Mouse (Mus musculus) right cerebral cortex, adult 18-20 months (tissue): ENCODE data around the gene Irf6.

Experiments used
- DNase-seq: peaks from one replicate; pipeline ENCODE4 v3.0.0; 2022; ENCODE audit warnings: mixed read lengths

Irf6 gene

DNA sequence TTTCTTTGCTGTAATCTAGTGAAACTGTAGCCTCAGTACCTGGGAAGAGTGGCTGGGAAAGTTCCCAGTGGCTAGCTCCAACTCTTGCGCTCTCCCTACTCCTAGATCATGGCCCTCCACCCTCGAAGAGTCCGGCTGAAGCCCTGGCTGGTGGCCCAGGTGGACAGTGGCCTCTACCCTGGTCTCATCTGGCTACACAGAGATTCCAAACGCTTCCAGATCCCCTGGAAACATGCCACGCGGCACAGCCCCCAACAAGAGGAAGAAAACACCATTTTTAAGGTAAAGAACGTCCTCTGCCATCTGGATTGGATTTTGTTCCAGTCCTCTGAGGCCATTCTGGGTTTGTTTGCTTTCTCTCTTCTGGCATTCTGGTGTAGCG, 4.2 kb downstream of the Irf6 start:
- no peak for DNase-seq

DNA sequence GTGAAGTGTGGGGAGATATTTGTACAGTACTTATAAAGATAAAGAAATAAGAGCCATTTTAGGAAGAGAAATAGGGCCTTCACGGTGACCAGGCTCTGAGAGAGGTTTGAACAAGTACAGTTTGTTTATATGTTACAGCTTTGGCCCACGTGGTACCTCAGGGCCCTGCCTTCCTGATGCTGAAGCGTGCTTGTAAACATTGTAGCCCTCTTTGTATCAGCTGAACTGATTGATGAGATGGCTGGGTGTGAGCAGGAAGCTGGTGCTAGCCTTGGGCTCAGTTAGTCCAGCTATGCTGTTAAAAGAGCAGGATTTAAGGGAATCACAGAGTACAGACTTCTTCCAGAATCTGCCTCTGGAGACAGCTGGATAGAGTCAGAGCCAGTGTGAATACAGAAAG, 6.3 kb downstream of the Irf6 start:
- DNase-seq: no peak

DNA sequence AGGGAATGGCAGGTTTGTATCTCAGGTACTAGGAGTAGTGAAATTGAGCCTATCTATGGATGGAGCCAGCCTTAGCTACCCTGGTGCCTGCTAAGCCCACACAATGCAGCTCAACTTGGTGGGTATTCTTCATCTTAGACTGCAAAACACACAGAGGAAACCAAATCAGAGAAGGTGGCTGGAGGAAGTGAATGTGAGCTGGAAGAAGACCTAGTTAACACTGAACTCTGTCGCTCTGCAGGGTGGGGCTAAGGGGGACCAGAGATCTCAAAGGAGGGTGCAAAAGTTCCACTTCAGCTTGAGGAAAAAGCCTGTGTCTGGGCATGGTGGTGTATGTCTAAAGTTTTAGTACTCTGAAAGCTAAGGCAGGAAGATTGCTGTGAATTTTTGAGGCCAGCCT, 6.7 kb downstream of the Irf6 start:
- DNase-seq: no peak

DNA sequence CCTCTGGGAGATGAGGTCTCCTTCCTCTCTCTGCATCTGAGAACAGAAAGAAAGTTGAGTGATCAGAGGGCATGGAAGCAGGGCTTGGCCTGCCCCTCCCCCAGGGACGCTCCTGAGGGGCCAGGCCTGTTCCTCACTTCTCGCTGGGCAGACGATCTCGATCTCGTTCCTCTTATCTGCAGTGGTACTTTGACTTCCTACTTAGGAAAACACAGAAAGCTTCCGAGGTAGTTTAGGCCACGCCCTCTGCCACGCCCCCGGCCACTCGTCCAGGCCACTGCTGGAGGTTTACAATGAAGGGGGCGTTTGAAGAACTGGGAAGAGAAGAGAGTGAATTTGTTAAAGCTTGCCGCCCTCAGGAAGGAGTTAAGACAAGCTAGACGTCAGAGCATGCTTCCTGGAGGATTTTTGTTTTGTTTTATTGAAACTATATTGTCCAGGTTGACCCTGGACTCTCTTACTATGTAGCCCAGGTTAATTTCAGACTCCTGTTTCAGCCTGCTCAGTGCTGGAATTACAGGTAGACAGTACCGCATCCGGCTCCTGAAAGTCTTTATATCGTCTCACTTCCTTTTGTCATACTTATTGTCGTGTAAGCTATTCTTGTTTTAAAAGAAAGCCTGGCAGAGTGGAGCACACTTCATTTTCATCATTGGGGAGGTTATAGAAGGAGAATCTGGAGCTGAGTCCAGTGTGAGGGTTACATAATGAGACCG, 7.6 kb downstream of the Irf6 start:
- DNase-seq: no peak

DNA sequence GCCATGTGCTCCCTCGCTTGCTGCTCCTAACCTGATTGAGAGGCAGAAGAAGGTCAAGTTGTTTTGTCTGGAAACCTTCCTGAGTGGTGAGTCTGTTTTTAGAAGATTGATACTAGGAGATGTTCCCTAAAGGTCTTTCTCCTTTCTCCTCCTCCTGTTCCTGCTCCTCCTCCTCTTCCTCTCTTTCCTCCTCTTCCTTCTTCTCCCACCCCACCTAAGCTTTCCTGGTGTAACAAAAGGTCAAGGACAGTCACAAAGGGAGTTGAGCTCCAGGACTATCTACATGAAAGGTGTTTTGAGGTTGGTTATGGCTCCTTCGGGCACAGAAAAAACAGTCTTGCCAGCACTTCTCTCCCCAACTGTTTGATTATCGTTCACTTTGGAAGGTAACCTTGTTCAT, 14.8 kb downstream of the Irf6 start, which contains the start of gene A130010J15Rik:
Gene A130010J15Rik, plus strand, starts transcription at position 301 of the 400 bp plus-strand sequence.
- DNase-seq: no peak

DNA sequence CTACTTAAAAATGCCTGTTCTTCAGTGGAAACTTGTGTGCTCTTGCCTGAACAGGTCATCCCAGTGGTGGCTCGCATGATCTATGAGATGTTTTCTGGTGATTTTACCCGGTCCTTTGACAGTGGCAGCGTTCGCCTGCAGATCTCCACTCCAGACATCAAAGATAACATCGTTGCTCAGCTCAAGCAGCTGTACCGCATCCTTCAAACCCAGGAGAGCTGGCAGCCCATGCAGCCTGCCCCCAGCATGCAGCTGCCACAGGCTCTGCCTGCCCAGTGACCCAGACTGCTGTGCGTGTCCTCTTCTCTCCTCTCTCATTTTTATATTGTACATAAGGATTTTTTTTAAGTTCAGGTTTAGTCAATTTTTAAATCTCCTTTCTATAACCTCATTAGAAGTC, 16.3 kb downstream of the Irf6 start:
- DNase-seq: no peak

DNA sequence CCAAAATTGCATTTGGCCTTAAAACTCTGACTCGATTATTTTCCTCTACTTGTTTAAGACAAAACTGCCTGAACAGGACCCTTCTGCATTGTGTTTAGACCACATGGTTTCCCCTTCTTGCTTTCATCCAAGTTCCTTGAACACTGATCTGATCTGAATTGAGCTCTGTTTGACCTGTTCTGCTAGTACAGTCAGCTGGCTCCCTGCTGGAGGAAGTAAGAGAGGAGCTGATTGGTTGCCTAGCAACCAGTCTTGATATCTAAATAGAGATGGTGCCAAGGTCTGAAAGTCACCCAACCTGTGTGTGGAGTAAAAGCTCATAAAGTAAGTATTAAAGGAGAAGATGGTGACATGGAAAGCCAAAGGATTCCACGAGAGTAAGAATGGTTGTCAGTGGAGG, 16.9 kb downstream of the Irf6 start:
- DNase-seq: no peak

DNA sequence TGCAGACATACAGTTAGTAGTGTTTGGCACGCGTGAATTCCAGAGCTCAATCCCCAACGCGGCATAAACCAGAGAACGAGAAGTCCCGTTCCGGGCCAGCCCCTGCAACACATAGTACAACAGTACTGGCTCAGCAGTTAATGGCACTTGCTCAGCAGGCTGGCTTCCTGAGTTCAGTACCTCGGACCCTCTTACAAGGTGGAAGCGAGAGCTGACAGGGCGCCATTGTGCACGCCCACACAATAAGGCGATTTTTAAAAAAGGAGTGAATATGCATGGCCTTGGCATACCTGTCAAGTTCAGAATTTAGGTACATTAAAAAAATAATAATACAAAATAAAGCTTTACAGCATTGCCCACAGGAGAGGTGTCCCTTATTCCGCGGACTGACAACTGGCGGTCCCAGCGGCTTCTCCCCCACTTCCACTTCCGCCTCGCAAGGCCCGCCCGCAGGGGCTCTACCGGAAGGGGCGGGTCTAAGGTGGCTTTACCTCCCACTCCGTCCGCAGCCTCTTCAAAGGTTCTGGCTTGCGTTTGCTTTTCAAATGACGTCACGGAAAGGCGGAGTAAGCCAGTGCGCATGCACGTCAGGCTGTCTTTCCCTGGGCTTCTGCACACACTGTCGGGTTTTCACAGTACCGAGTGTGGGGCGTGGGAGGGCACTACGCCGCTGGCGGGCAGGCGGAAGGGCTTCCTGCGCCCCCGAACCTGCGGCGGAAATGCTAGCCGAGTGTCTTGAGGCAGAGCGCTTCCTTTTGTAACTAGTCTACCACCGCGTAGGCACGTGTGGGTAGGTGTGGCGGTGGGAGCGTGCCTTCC, 20.3 kb downstream of the Irf6 start:
- DNase-seq: peak; percentile 98

DNA sequence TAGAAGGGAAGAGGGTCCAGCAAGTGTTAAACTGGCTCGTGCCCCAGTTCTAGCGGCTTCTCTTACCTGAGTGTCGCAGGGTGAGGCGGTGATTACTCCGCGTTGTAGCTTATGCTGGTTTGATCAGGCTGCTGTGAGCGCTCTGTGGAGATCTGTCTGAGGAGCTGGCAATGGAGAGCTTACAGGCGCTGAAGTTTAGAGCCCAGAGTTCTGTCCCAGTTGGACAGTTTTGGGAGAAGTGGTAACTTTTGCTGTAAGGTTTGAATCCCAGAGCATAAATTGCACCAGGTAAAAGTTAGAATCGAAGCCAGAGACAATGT, 20.9 kb downstream of the Irf6 start:
- no peak for DNase-seq

DNA sequence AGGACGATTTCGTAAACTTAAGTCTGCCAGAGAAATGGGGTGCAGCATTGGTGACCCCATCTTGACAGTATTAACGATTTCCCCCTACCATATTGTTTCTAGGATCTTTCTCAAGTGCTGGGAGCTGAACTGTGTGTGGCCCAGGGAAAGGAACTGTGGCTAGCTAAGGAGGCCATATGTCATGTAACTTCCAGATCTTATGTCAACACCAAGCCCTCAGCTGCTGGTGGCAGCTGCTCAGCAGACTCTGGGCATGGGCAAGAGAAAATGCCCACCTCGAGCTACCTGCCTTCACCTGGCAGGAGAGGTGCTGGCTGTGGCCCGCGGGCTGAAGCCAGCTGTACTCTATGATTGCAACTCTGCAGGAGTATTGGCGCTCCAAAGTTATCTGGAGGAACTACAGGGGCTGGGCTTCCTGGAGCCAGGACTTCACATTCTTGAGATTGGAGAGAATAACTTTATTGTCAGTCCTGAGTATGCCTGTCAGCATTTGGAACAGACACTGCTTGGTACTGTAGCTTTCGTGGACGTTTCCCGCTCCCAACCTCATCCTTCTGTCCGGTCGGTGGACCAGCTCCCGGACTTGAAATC, 21.3 kb downstream of the Irf6 start:
- no peak for DNase-seq

DNA sequence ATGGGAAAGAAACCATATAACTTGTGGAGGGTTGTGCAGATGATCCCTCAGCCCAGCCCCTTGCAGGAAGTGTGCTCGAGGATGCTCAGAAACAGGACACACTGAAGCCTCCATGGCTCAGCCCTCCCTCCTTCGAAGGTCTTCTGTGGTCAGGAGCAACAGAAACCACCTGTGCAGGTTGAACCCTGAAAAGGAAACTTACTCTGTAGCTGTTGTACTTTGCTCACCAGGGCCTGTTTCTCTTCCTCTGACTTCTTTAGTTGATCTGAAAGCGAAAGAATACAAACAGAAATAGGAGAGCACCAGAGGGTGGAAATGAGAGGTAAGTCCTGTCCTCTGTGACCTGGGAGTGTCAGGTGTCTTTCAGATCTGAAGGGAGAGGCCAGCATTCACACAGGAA, 28.2 kb downstream of the Irf6 start:
- DNase-seq: no peak

DNA sequence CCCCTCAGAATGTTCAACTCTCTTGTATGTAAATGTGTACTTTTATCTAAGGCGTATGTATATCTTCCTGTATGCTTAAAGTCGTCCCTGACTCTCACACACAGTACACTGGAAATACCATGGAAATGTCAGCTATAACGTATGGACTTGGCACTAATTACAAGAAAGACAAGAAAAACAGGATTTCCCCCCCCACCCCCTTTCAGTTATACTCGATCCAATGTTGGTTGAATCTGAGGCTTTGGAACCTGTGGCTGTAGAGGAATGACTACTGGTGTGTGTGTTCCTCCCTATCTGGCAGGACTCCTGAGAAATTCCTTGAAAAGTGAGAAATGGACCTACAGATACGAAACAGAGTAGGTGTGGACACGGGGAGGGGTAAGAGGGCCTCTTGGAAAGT, 35.3 kb downstream of the Irf6 start:
- no peak for DNase-seq

DNA sequence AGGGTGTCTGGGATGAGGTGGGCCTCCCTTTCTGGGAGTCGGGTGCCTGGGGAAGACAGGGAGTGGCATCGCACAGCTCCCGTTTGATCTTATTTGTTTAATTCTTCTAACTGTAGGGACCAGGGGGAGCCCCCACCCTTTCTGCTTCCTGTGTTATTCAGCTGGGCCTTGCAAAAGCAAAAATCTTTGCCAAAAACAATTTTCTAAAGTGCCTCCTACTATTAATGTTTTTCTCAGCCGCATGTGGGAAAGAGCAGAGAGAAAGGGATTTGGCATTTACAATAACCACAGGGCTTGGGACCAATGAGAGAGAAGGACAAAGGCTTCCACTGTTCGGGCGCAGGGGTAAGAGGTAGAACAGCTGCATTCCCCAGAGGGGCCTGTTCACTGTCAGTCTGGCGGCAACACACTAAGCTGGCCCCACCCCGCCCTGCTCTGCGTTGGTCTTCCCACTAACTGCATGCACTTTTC, 36.3 kb downstream of the Irf6 start:
- DNase-seq: peak; percentile 28

DNA sequence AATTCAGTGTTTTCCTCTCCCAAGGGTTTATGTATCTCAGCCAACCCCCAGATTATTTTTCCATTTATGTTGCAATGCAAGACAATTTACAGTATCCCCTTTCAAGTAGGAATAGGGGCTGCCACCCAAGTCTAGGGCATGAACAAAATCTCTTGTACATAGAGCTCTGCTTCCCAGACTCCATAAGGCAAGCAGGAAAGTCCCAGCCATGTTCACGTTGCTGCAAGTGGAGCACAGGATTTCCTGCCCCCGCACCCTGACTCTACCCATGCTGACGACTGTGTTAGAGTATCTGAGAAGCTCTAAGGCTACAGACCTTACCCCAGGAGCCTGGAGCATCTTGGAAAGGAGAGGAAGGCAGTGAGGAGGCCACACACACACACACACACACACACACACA, 36.9 kb downstream of the Irf6 start:
- no peak for DNase-seq

DNA sequence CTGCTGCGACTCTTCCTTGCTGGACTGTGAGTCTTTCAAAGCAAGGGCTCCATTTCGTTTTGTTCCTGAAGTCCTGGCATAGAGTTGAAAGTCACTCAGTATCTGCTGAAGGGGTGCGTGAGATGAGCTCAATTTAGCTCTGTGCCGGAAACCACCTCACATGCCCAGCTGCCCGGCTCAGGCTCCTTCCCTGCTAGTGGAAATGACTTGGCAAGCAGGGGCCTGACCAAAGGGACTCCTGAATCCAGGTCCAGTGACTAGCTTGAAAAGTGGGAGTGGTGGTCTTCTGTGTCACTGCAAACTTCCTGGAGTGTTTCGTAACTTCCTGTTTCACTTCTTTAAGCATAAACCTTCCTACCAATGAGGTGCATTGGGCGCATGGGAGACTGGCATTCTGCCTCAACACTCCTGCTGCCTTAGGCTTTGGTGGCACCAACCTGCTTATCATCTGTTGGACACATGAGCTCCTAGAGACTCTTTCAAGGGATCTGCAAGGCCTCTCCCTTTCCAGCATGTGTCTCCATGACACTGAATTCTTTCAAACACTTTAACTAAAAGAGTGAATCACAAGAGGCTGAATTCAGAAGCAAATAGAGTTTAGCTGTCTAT, 38.9 kb downstream of the Irf6 start:
- DNase-seq: no peak

DNA sequence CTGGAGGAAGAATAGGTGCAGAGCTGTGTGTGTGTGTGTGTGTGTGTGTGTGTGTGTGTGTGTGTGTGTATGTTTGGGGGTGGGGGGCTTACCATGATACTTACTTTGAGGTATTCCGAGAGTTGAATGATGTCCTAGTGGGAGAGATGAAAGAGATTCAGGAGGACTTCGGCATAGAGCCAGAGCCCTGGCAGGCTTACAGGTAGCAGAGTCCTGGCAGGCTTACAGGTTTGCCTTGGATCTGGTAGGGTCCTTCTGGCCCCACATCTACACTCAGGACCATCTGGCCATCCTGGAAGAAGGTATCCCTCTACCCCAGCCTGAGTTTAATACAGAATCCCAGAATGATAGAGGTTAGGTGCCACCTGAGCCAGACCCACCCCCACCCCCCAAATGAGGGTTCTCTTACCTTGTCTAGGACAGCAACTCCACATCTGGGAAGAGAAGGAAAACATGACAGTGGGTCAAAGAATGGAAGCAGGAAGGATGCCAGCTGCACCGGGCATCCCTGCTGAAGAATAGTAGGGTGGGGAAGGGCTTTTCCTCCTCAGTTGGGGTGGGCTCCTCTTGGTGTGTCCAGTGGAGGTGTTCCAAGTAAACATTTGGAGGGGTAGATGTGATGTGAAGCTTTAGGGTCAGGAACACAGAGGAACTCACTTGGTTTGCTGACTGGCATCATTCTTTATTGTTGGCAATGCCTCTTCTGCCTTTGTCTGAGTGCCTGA, 41.7 kb downstream of the Irf6 start:
- DNase-seq: no peak

DNA sequence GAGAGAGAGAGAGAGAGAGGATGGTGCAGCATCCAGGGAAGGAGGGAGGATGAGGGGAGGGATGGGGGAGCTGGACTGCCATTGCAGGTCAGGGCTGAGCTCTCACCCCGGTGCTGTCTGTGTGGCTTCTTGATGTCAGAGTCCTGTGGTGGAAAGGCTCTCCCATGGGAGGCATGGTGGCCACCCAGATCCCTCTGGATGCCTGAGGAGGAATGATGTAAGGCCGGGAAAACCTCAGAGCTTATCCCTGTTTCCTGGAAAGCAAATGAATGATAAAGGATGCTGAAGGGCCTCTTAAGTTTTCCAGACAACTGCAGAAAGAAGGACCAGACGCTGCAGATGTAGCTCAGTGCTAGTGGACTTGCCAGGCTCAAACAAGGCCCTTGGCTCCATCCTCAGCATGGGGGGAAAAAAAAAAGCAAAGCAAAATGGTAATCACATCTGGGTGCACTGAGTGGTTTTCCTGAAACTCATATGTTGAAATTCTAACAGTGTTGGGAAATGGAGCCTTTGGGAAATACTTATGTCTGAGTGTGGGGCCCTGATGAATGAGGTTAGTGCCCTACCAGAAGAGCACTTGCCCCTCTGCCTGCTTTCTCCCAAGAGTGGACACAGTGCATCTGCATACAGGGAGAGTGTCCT, 42.4 kb downstream of the Irf6 start:
- DNase-seq: no peak

DNA sequence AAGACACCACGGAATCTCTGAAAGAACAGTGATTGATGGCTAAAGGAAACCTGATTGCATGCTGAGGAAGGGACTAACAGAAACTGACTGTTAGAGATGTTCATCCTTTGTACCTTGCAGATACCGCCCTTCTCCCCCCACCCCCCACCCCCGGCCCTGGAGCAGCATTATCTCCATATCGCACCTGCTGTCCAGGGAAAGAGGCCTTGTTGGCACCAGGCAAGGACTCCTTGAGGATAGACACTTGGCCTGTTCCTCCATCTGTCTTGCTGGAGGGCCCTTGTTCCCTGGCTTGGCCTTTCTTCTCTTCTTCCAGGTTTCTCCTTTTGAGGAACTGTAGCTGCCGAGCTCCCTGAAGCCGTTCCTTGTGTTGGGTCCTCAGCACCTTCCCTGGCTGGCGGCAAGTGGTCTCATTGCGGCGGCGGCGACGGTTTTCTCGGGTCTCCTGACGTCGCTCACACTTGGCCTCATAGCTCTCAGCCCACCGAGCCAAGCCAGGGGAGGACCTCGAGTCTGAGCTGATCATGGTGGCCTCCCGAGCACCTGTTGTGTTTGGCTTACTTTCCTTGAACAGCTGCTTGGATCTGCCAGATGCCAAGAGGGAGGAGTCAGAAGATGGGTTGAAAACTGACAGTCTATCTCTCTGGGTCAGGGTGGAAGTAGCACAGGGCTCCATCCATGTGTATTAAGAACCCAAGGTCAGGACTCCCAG, 44.7 kb downstream of the Irf6 start:
- no peak for DNase-seq

DNA sequence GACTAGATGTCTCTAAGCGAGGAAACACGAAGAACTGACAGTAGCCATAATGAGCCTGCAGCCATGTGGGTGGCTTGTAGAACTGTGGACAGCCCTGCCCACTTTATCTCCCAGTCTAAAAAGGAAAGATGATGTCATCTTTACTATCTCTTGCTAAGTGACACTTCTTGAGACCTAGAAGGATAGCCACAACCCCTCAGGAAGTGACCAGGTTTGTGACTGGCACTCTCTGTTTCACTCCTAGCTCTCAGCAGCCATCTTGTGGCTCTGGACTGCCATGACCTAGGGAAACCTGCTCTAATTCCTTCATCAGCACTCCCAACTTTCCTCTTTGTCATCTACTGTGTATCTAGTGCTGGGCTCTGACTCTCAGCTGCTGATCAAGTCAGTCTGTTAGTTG, 45.4 kb downstream of the Irf6 start:
- no peak for DNase-seq

DNA sequence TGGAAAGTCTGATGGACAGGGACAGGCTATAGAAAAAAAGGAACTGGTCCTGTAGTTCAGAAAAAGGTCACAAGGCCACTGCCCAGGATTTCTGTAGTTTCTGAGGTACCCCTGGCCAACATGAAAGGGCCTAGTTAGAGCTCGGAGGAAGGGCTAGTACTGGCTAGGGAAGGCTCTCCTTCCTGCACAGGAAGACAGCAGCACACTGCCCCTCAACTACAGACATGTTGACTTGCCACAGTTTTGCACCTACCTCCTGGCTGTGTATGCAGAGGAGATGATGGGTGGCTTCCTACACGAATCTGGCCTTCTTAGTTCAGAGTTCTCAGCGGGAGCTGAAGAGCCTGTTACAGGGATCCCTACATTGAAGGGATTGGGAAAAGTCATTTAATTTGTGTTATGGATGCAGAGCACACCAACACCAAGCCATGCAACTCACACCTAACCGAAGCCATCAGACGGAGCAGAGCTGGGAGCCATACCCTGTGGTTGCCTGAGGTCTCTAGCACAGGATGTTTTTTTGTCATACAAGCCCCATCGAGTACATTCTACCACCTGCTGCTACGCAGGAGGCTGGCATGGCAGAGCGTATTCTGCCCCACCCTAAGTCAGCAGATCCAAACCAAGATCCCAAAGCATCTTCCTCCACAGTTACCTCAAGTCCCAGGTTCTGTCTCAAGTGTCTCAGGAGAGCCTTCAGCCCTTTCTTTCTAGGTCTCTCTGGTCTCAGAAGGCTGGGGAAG, 47.9 kb downstream of the Irf6 start:
- no peak for DNase-seq

DNA sequence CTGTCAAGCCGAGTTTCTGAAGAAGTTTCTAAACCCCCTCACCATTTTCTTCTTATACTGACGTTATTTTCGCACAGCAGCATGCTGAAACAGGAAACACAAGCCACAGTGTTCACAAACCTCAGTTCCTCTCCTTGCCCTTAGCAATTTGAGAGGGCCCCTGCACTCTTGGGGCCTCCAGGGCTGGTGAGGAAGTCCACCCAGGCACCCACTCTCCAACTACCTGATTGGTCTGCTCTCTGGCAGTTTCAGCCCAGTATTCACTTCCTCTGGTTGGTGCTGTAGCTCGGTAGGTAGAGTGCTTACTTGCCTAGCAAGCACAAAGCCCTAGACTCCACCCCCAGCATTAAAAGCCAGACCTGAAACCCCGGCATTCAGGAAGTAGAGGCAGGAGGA, 48.5 kb downstream of the Irf6 start, which contains the start of gene Traf3ip3:
Gene Traf3ip3, minus strand, starts transcription at position 321 of the 396 bp plus-strand sequence.
- DNase-seq: no peak
